Mouse (Mus musculus) urinary bladder, postnatal 25 days (tissue): Measurements from ENCODE around the gene Bpifb6.

Experiments
- DNase-seq: peaks from one replicate; pipeline ENCODE4 v3.0.0; 2022; ENCODE audit warnings: low spot score

Bpifb6 gene

GRCm38 (mm10) chr2:153900088-153900487, at the start of gene Bpifb6:
Bpifb6 (plus strand) TSS chr2:153900388.
- DNase-seq: no peak

GRCm38 (mm10) chr2:153851030-153851360, 49.2 kb upstream of the Bpifb6 start:
- peak; percentile 21 for DNase-seq

GRCm38 (mm10) chr2:153853544-153853943, 46.6 kb upstream of the Bpifb6 start:
- DNase-seq: no peak

GRCm38 (mm10) chr2:153859581-153859980, 40.6 kb upstream of the Bpifb6 start:
- DNase-seq: no peak

- DNase-seq: no peak
Measured at GRCm38 (mm10) chr2:153860315-153860714, 39.9 kb upstream of the Bpifb6 start.

- DNase-seq: no peak
Measured at GRCm38 (mm10) chr2:153860715-153861114, 39.5 kb upstream of the Bpifb6 start.

GRCm38 (mm10) chr2:153861960-153862359, 38.2 kb upstream of the Bpifb6 start:
- no peak for DNase-seq

- DNase-seq: no peak
Measured at GRCm38 (mm10) chr2:153870984-153871383, 29.2 kb upstream of the Bpifb6 start, which contains the start of gene Sun5. Sun5 (minus strand) TSS chr2:153871084.

- no peak for DNase-seq
Measured at GRCm38 (mm10) chr2:153874745-153875144, 25.4 kb upstream of the Bpifb6 start, which contains the start of gene Bpifb2. Bpifb2 (plus strand) TSS chr2:153875045.

GRCm38 (mm10) chr2:153899111-153899510, 1.1 kb upstream of the Bpifb6 start:
- DNase-seq: no peak

- DNase-seq: no peak
Measured at GRCm38 (mm10) chr2:153902726-153903125, 2.5 kb downstream of the Bpifb6 start.

- DNase-seq: no peak
Measured at GRCm38 (mm10) chr2:153906626-153907025, 6.4 kb downstream of the Bpifb6 start.

GRCm38 (mm10) chr2:153914151-153914550, 14.0 kb downstream of the Bpifb6 start:
- no peak for DNase-seq

GRCm38 (mm10) chr2:153917930-153918329, 17.7 kb downstream of the Bpifb6 start, which contains the start of gene Bpifb3:
Bpifb3 (plus strand) TSS chr2:153918230.
- no peak for DNase-seq

GRCm38 (mm10) chr2:153921246-153921645, 21.1 kb downstream of the Bpifb6 start:
- DNase-seq: no peak

GRCm38 (mm10) chr2:153929871-153930413, 29.8 kb downstream of the Bpifb6 start:
- peak; percentile 30 for DNase-seq

GRCm38 (mm10) chr2:153931125-153931524, 30.9 kb downstream of the Bpifb6 start:
- no peak for DNase-seq

- no peak for DNase-seq
Measured at GRCm38 (mm10) chr2:153933311-153933710, 33.1 kb downstream of the Bpifb6 start.

- DNase-seq: no peak
Measured at GRCm38 (mm10) chr2:153935348-153935747, 35.2 kb downstream of the Bpifb6 start.

GRCm38 (mm10) chr2:153937843-153938242, 37.7 kb downstream of the Bpifb6 start, which contains the start of gene Bpifb4:
Bpifb4 (plus strand) TSS chr2:153938212.
- no peak for DNase-seq

- peak; percentile 33 for DNase-seq
Measured at GRCm38 (mm10) chr2:153943537-153943936, 43.3 kb downstream of the Bpifb6 start.

- DNase-seq: no peak
Measured at GRCm38 (mm10) chr2:153944567-153944966, 44.4 kb downstream of the Bpifb6 start.

- peak; percentile 36 for DNase-seq
Measured at GRCm38 (mm10) chr2:153952897-153953296, 52.7 kb downstream of the Bpifb6 start.

- DNase-seq: peak; percentile 12
Measured at GRCm38 (mm10) chr2:153953836-153954235, 53.6 kb downstream of the Bpifb6 start.
